Mouse (Mus musculus) testis, adult 10 weeks (tissue): ENCODE data around the gene Ppp2r3a. TPM values are rescaled to one million over a fixed set of nuclear protein-coding genes. Genes with fewer than 3 reads are reported as not detected.

Source experiments
- polyA plus RNA-seq: library from polyadenylated mRNA; stranded (reverse); fragments of 350-450 nt; fragmentation: Illumina TruSeq; extraction: RNeasy Lipid Tissue Mini Kit (QIAGEN cat#74804); gene quantifications from one replicate; pipeline ENCODE4 v1.2.3, GENCODE M21; 2014; ENCODE audit warnings: low read depth, low replicate concordance

The Ppp2r3a gene
- polyA plus RNA-seq, result 18.6 TPM

GRCm38 (mm10) chr9:101251644-101252337, at the start of gene Ppp2r3a:
TSS of gene Ppp2r3a (minus strand) at chr9:101251795.

GRCm38 (mm10) chr9:101073987-101074331, 177.6 kb downstream of the Ppp2r3a start, which contains the start of gene Msl2:
TSS of gene Msl2 (plus strand) at chr9:101074101.

Other genes starting within 250 kb of the Ppp2r3a start
- gene Pccb, start 216.9 kb downstream of the Ppp2r3a start, polyA plus RNA-seq, result 5.3 TPM
- gene Msl2, start 177.7 kb downstream of the Ppp2r3a start, polyA plus RNA-seq, result 36.8 TPM